Mouse (Mus musculus) midbrain, embryonic 13.5 days (tissue): ENCODE data around the gene Krt81. TPM values are rescaled to one million over a fixed set of nuclear protein-coding genes. Genes with fewer than 3 reads are reported as not detected.
A peak's percentile ranks its signal among the peaks of the same experiment; 100 is the strongest.

ENCODE experiments used
- ATAC-seq: fragments of 200-750 bp; cut with Nextera tagmentation; 2 replicates; pipeline ENCODE4 v1.8.0; 2017; ENCODE audit warnings: mild to moderate bottlenecking, moderate TSS enrichment, moderate library complexity
- H3K27ac ChIP-seq: fragments of 300-500 bp; sonication (generic); 2 replicates; pipeline ENCODE4 v1.5.1; 2015; ENCODE audit warnings: inconsistent platforms, mild to moderate bottlenecking, moderate library complexity
- H3K27me3 ChIP-seq: fragments of 300-500 bp; sonication (generic); 2 replicates; pipeline ENCODE4 v1.6.1; 2015; ENCODE audit warnings: mild to moderate bottlenecking, inconsistent platforms
- H3K36me3 ChIP-seq: fragments of 300-500 bp; sonication (generic); 2 replicates; pipeline ENCODE4 v1.6.1; 2015; ENCODE audit warnings: mild to moderate bottlenecking, inconsistent platforms
- H3K4me1 ChIP-seq: fragments of 300-500 bp; sonication (generic); replicated peaks from 2 replicates; pipeline ENCODE4 v1.6.1; 2015; ENCODE audit warnings: inconsistent platforms
- H3K4me2 ChIP-seq: fragments of 300-500 bp; sonication (generic); replicated peaks from 2 replicates; pipeline ENCODE4 v1.6.1; 2015; ENCODE audit warnings: moderate library complexity, mild to moderate bottlenecking, inconsistent platforms
- H3K4me3 ChIP-seq: fragments of 300-500 bp; sonication (generic); replicated peaks from 2 replicates; pipeline ENCODE4 v1.5.1; 2015; ENCODE audit warnings: mild to moderate bottlenecking, inconsistent platforms
- H3K9ac ChIP-seq: fragments of 300-500 bp; sonication (generic); replicated peaks from 2 replicates; pipeline ENCODE4 v1.6.1; 2015; ENCODE audit warnings: mild to moderate bottlenecking, inconsistent platforms
- H3K9me3 ChIP-seq: fragments of 300-500 bp; sonication (generic); 2 replicates; pipeline ENCODE4 v1.6.1; 2016; ENCODE audit warnings: mild to moderate bottlenecking, inconsistent platforms
- whole genome bisulfite sequencing: fragments of 180-500 bp; shearing (Covaris S2); methylation state at CpG from one replicate; pipeline ENCODE4 v1.1.7; 2015; 5-methylcytosine and 5-hydroxymethylcytosine counted together
- polyA plus RNA-seq: library from polyadenylated mRNA; unstranded; fragments of >200 nt; fragmentation: Nextera tagmentation; extraction: Ambion mirVana; gene quantifications from 2 replicates; pipeline ENCODE4 v1.2.1, GENCODE M21; 2015

Gene Krt81
- polyA plus RNA-seq, 1 experiment from 2014 or later, result not detected

DNA sequence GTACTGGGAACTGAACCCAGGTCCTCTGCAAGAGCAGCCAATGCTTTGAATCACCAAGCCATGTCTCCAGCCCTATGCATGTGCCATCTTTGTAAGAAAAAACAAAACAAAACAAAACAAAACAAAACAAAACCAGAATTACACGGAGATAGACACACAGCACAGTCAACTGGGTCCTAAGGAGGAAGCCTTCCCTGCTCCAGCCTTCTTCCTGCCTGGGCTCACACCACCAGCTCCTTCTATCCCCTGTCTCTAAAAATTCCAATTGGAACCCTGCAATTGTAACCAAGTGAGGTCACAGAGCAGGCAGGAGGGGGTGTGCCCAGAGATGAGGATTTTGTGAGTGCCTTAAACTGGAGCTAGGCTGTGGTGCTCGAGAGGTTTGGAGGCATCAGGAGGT lies 16.1 kb downstream of the Krt81 start, which contains the start of gene Krt88:
TSS of gene Krt88 (plus strand) at position 301 of the 400 bp plus-strand sequence.
- ATAC-seq, result no peak
- no peak within 1 kb of the TSS for H3K27ac ChIP-seq
- H3K36me3 ChIP-seq, result no peaks in the 10 kb centered on the region
- 75% methylated on average over 2 of the region's 2 CpGs for WGBS
- no peak within 1 kb of the TSS for H3K4me3 ChIP-seq
- H3K4me1 ChIP-seq, result no peaks in the 10 kb centered on the region
- no peak within 1 kb of the TSS for H3K9ac ChIP-seq
- no peak within 1 kb of the TSS for H3K4me2 ChIP-seq
- H3K27me3 ChIP-seq, result no peaks in the 10 kb centered on the region
- H3K9me3 ChIP-seq, result no peaks in the 10 kb centered on the region

DNA sequence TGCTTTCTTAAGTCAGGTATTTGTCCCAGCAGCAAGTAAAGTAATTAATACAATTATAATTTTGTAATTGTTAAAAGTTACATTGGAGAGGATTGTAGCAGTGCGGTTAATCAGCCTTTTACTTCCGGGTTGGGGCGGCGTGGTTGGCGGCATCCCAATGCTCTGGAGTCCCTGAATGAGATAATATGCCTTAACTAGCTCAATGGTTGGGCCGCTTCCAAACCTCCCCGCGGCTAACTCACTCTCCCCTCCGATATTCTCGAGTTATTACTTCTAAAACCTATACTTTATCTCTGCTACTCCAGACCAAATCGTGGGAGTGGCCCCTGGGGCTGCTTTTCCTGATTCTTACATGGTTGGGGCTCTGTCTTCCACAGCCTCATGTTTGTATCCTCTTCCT lies 17.0 kb downstream of the Krt81 start:
- ATAC-seq, result no peak

DNA sequence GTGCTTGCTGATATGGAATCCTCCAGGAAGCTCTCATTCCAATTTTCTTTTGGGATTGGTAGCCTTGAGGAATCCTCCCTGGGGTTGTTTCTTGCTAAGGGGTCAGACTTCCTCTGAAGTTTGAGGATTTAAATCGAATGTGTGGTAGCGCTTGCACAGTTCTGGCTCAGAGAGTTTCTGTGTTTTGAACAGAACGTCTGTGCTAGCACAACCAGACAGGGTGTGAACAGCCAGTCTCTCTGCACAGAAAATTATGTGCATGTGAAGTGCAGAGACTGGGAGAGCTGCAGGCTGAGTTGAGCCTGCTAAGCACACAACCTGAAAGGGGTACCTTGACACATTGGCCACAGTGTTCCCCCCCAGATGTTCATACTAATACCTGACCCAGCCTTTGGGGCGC lies 22.7 kb downstream of the Krt81 start:
- 86% methylated on average over 4 of the region's 4 CpGs for WGBS
- no peaks in the 10 kb centered on the region for H3K36me3 ChIP-seq
- H3K4me3 ChIP-seq, result no peak overlapping the region
- no peak overlapping the region for H3K9ac ChIP-seq
- H3K4me2 ChIP-seq, result no peak overlapping the region
- no peak for ATAC-seq
- H3K4me1 ChIP-seq, result peaks cover 8% of the 10 kb centered on the region
- no peak overlapping the region for H3K27ac ChIP-seq
- H3K27me3 ChIP-seq, result peaks cover 35% of the 10 kb centered on the region
- no peaks in the 10 kb centered on the region for H3K9me3 ChIP-seq

More for the DNA sequence above, 17.0 kb downstream of the Krt81 start:
- no peaks in the 10 kb centered on the region for H3K4me1 ChIP-seq
- H3K9ac ChIP-seq, result no peak overlapping the region
- no peak overlapping the region for H3K27ac ChIP-seq
- no peak overlapping the region for H3K4me3 ChIP-seq
- H3K9me3 ChIP-seq, result no peaks in the 10 kb centered on the region
- no peak overlapping the region for H3K4me2 ChIP-seq
- WGBS, result 80% methylated on average over 11 of the region's 11 CpGs
- H3K27me3 ChIP-seq, result no peaks in the 10 kb centered on the region
- no peaks in the 10 kb centered on the region for H3K36me3 ChIP-seq

DNA sequence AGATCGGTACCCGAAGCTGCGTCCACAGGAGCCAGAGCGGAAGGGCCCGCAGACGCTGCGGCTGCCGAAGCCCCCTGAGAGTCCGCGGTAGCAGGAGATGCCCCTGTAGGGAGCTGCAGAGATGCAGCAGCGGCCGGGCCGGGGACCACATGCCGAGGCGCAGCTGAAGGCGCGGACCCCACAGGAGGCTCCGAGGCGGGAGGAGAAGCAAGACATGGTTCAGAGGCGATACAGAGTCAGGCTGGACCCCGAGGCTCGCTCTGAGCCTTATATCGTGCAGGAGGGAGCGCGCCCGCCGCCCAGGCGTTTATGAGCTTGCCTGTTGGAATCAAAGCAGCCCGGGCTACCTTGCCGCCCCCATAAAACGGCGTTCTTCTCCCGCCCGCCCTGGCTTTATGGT lies 25.0 kb downstream of the Krt81 start, which contains the start of gene Krt87:
TSS of gene Krt87 (minus strand) at position 250 of the 400 bp plus-strand sequence.
- Histone ChIP-seq H3K27me3 (peaks cover 35% of the 10 kb centered on the region), H3K4me1 (peaks cover 8% of the 10 kb centered on the region), H3K27ac (no peak within 1 kb of the TSS), H3K9me3 (no peaks in the 10 kb centered on the region), H3K4me2 (peak within 1 kb of the TSS; percentile 68), H3K9ac (peak within 1 kb of the TSS; percentile 50), H3K36me3 (no peaks in the 10 kb centered on the region), H3K4me3 (peak within 1 kb of the TSS; percentile 43)
- no peak for ATAC-seq
- under 1% methylated on average over 34 of the region's 34 CpGs for WGBS

DNA sequence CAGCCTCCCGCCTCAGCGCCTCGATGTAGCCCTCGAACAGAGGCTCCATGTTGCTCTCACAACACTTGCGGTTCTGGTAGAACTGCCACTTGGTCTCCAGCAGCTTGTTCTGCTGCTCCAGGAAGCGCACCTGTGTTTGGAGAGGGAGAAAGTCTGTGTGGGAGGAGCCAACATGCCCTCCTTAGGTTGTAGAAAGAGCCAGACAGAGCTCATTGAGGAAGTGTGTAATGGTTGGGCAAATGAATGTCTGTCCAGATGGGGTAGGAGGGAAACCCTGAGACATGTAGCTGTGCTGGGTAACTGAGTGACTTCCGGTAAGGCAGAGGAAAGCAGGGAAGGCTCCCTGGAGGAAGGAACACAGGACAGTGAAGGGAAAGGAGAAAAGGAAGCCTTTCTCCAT lies 26.9 kb downstream of the Krt81 start:
- H3K27me3 ChIP-seq, result peaks cover 38% of the 10 kb centered on the region
- H3K4me3 ChIP-seq, result no peak overlapping the region
- no peak overlapping the region for H3K4me2 ChIP-seq
- WGBS, result 90% methylated on average over 7 of the region's 7 CpGs
- no peak overlapping the region for H3K9ac ChIP-seq
- H3K9me3 ChIP-seq, result no peaks in the 10 kb centered on the region
- peaks cover 8% of the 10 kb centered on the region for H3K4me1 ChIP-seq
- H3K27ac ChIP-seq, result no peak overlapping the region
- no peak for ATAC-seq
- H3K36me3 ChIP-seq, result no peaks in the 10 kb centered on the region

DNA sequence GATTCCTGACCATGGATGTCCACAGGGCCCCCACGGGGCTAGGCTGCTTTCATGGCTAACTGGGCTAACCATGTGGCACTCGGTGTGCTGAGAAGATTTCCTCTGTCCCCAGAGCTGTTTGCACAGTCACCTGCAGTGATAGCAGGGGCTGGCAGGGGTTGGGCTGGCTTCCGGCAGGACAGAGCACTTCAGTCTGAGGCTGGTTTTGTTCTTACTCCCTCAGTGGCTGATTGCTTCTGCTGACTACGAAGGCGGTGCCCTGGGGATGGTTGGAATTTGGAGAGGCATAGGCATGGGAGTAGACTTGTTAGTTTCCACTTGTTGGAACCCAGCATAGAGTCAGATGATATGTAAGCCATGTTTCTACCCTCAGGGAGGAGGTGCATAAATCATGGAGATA lies 38.6 kb downstream of the Krt81 start:
- Histone ChIP-seq H3K9me3 (no peaks in the 10 kb centered on the region), H3K27ac (no peak overlapping the region), H3K27me3 (no peaks in the 10 kb centered on the region), H3K4me2 (no peak overlapping the region), H3K4me1 (no peaks in the 10 kb centered on the region), H3K9ac (no peak overlapping the region), H3K4me3 (no peak overlapping the region), H3K36me3 (no peaks in the 10 kb centered on the region)
- ATAC-seq, result no peak
- WGBS, result 26% methylated on average over 5 of the region's 5 CpGs

DNA sequence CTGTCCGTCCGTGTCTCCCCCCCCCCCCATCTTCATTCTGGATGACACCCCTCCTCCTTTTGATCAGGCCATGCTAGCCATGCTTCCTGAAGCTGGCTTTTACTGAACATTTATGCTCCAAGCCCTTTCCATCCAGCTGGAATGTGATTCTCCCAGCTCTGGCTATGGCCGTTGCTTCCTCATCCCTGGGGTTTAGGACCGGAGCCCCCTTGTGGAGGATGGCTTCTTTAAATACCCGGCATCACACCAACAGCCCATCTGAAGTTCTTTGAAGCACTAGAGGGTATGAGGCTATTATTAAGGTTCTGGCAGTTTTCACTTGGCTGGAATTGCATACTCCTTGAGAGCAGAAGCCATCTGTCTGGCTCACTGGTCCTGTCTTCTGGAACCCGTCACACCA lies 42.6 kb downstream of the Krt81 start:
- Histone ChIP-seq H3K9ac (no peak overlapping the region), H3K4me3 (no peak overlapping the region), H3K27me3 (no peaks in the 10 kb centered on the region), H3K9me3 (no peaks in the 10 kb centered on the region), H3K4me2 (no peak overlapping the region), H3K36me3 (no peaks in the 10 kb centered on the region), H3K4me1 (no peaks in the 10 kb centered on the region), H3K27ac (no peak overlapping the region)
- ATAC-seq, result no peak
- 54% methylated on average over 5 of the region's 6 CpGs for WGBS

DNA sequence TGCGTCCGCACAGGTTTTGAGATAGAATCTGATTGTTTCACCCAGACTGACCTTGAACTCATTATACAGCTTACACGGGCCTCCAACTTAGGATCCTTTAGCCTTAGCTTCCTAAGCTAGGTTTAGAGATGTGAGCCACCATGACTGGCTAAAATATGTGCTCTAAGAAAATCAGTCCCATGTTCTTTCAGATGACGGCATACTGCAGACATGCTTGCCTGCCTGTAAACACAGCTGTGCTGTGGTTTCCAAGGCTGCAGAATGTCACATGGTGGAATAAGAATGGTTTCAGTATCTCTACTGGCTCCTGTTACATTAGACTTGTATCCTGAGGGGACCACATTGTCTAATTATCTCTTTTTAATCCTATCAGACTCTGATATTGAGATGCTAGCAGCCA lies 44.6 kb downstream of the Krt81 start:
- H3K27me3 ChIP-seq, result no peaks in the 10 kb centered on the region
- H3K4me2 ChIP-seq, result no peak overlapping the region
- no peaks in the 10 kb centered on the region for H3K4me1 ChIP-seq
- H3K9me3 ChIP-seq, result no peaks in the 10 kb centered on the region
- H3K27ac ChIP-seq, result no peak overlapping the region
- no peak for ATAC-seq
- WGBS, result 85% methylated on average over 4 of the region's 4 CpGs
- no peak overlapping the region for H3K9ac ChIP-seq
- H3K4me3 ChIP-seq, result no peak overlapping the region
- H3K36me3 ChIP-seq, result no peaks in the 10 kb centered on the region

DNA sequence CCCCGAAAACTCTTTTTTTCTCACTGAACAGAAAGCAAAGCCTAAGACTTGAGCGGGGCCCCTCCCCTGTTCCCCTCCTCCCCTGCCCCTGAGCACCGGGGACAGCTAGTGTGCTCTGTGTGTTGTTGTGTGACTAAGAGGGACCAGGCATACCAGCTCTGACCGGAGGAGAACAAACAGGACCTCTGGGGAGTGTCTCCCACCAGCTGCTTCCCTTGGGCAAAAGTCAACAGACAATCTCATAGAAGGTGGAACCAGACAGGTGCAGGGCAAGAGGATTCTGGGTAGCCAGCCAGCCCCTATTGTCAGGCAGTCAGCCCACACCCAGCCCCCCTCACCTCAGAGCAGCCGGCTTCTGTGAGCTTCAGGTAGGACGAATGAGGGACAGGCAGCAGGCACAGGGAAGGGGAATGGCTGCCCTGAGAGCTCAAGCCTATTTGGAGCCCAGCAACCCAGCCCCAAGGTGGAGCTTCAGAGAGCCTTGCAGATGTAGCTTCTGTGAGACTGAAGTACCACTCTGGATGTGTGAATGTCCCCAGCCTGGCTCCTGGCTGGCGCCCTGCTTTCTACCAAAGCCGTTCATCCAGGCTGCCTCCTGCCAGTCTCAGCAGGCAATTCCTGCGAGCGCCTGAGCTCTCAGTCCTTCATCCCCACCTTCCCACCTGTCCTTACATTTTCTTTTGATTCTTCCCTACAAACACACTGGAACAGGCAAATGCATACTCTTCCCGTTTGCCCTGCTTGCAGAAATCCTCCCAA lies 48.6 kb downstream of the Krt81 start:
- peaks cover 22% of the 10 kb centered on the region for H3K27me3 ChIP-seq
- H3K4me3 ChIP-seq, result no peak overlapping the region
- ATAC-seq, result no peak
- no peak overlapping the region for H3K9ac ChIP-seq
- no peaks in the 10 kb centered on the region for H3K36me3 ChIP-seq
- WGBS, result 44% methylated on average over 10 of the region's 11 CpGs
- H3K4me2 ChIP-seq, result no peak overlapping the region
- no peak overlapping the region for H3K27ac ChIP-seq
- no peaks in the 10 kb centered on the region for H3K9me3 ChIP-seq
- no peaks in the 10 kb centered on the region for H3K4me1 ChIP-seq

DNA sequence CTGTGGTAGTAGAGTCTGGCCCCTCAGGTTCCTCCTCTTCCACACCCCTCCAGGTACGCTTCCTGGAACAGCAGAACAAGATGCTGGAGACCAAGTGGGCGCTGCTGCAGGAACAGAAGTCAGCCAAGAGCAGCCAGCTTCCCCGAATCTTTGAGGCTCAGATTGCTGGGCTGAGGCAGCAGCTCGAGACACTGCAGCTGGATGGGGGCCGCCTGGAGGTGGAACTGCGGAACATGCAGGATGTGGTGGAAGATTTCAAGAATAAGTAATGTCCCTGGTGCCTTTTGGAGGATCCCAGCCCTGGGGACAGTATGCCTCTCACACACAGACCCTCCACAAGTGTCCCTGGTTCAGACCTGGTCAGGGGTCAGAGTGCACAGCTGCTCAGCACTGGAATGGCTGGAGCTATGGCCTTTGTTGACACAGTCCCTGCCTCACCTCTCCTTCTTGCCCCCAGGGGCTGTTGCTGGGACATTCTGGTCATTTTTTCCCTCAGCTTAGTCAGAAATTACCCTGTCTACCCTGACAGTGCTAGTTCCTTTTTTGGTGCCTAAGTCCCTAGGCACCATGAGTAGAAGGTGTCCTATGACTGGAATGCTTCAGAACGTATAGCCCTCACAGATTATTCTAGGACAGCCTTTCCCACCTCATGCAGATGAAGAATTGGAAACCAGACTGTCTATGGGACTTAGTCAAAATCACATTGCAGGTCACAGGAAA lies 49.5 kb downstream of the Krt81 start:
- 56% methylated on average over 7 of the region's 7 CpGs for WGBS
- no peaks in the 10 kb centered on the region for H3K4me1 ChIP-seq
- no peak for ATAC-seq
- no peak overlapping the region for H3K4me2 ChIP-seq
- H3K9ac ChIP-seq, result no peak overlapping the region
- H3K36me3 ChIP-seq, result no peaks in the 10 kb centered on the region
- H3K4me3 ChIP-seq, result no peak overlapping the region
- H3K27me3 ChIP-seq, result peaks cover 22% of the 10 kb centered on the region
- no peaks in the 10 kb centered on the region for H3K9me3 ChIP-seq
- H3K27ac ChIP-seq, result no peak overlapping the region

DNA sequence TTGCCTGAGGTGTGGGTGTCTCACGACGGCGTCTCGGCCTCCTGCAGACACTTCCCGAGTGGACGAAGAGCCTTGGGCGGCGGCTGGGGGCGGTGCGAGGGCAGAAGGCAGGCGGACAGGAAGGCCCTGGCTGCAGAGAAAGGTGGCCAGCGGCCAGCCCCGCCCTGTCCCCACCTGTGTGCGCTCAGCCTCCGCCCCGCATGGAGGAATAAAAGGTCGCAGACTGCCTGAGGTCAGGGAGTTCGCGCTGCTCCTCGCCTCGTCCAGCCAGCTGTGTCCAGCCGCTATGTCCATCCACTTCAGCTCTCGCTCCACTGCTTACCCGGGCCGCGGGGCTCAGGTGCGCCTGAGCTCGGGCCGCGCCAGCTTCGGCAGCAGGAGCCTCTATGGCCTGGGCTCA lies 51.4 kb downstream of the Krt81 start:
- no peak overlapping the region for H3K27ac ChIP-seq
- WGBS, result 23% methylated on average over 31 of the region's 31 CpGs
- no peak overlapping the region for H3K9ac ChIP-seq
- no peaks in the 10 kb centered on the region for H3K4me1 ChIP-seq
- no peaks in the 10 kb centered on the region for H3K36me3 ChIP-seq
- H3K4me2 ChIP-seq, result no peak overlapping the region
- no peak for ATAC-seq
- H3K9me3 ChIP-seq, result no peaks in the 10 kb centered on the region
- peaks cover 22% of the 10 kb centered on the region for H3K27me3 ChIP-seq
- no peak overlapping the region for H3K4me3 ChIP-seq

DNA sequence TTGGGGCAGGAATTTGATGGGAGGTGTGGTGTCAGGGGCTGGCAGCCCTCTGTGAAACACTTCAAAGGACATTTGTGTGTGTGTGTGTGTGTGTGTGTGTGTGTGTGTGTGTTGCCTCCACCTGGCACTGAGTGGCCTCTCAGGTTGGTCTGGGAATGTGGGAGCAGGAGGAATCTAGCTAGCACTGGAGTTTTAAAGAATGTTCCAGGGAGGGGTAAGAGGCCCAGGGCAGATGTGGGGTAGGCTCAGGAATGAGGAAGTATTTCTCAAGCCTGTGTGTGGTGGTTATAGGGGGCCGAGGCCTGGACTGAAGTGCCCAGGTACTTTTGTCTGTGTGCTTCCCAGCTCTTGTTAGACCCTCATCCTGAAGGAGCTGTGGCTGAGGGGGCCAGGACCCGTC lies 52.8 kb downstream of the Krt81 start, which contains the start of gene Krt7:
TSS of gene Krt7 (plus strand) at position 269 of the 400 bp plus-strand sequence.
- Histone ChIP-seq H3K9me3 (no peaks in the 10 kb centered on the region), H3K27me3 (peaks cover 22% of the 10 kb centered on the region)
- WGBS, result 50% methylated on average over 2 of the region's 2 CpGs

More for the DNA sequence above, 52.8 kb downstream of the Krt81 start, which contains the start of gene Krt7:
- Histone ChIP-seq H3K4me2 (no peak within 1 kb of the TSS), H3K36me3 (no peaks in the 10 kb centered on the region), H3K9ac (no peak within 1 kb of the TSS), H3K4me1 (no peaks in the 10 kb centered on the region), H3K4me3 (no peak within 1 kb of the TSS), H3K27ac (no peak within 1 kb of the TSS)
- no peak for ATAC-seq
